Mouse (Mus musculus) erythroblast, embryonic 14.5 days (primary cell): ENCODE results near the gene Rara.

ENCODE experiments used
- GATA1 ChIP-seq: IDR thresholded peaks from 2 replicates; pipeline ENCODE4 v1.6.1; 2012; ENCODE audit warnings: low read length, inconsistent platforms, mixed read lengths
- TAL1 ChIP-seq: IDR thresholded peaks from 3 replicates; pipeline ENCODE4 v1.6.1; 2012; ENCODE audit warnings: low read length, inconsistent platforms, mixed read lengths

DNA sequence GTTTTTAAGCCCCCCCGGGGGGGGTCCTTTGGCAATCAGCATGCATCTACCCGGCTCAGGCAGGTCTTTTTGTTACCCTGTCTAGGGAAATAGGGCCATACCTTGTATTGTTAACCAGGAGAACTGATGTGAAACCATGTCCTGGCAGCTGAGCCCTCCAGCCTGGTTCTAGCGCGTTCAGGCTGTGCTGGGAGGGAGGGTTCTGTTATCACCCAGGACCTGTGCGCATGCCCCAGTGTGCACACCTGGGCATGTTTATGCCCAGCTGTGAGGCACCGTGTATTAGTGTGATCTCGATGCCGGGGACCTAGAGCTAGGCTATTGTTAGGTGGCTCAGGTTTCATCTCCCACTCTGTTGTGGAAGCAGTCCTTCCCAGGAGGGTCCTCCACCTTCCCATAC, 34.1 kb downstream of the Rara start:
- TF ChIP-seq TAL1 (no peak), GATA1 (no peak)
